In the genomic region with DNA sequence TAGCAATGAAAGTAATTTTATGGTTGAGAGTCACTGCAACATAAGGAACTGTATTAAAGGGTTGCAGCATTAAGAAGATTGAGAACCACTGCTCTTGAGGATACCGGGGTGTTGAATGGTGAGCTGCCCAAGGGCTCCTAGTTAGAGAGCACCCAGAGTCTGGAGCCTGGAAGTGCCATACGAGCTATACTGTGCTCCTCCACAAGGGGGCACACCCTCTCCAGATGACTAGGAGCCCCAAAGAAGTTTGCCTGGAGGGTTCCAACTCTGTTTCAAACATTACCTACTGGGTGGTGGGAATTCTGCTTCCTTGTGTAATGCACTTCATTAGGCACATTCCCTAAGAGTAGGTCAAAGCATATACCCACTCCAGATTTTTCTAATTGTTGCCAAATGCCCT, we compare ENCODE assay signal across 9 mouse cellular contexts.
DNase-seq lines count a peak whose midpoint lies in the region; ATAC-seq and TF ChIP-seq lines count a peak whose summit lies in the region.
"Had no signal": no experiment of that assay in that cellular context is flagged by ENCODE, and none has a peak within 500 bp of the region (broad histone marks: within the 10 kb centered on the region; RNA-seq: fewer than 3 reads in every experiment).

No protein-coding gene starts in this region.

- ATAC-seq in intestine, postnatal 0 days = no peak
- no peak for ATAC-seq in intestine, embryonic 16.5 days
- ATAC-seq in G1E (ENCODE audit: extremely low read depth, insufficient number of reproducible peaks, low FRiP score, poor library complexity, severe bottlenecking) = no peak
- 0 out of 2 replicates have a peak, but pooled peaks have one; percentile 53 for ATAC-seq in erythroblast, adult 5-6 weeks (replicated peaks; ENCODE audit: low FRiP score, poor library complexity, severe bottlenecking)
- no peak for ATAC-seq in midbrain, postnatal 0 days (ENCODE audit: low FRiP score)

- H3K36me3 ChIP-seq in intestine, postnatal 0 days (ENCODE audit: control insufficient read depth, insufficient read depth) = no peaks in the 10 kb centered on the region
- no peaks in the 10 kb centered on the region for H3K36me3 ChIP-seq in intestine, embryonic 16.5 days (ENCODE audit: control insufficient read depth, insufficient read depth, low read length)
- no peaks in the 10 kb centered on the region for H3K36me3 ChIP-seq in G1E (replicated peaks)
- H3K36me3 ChIP-seq in midbrain, postnatal 0 days (ENCODE audit: insufficient read depth, low read length) = no peaks in the 10 kb centered on the region
- H3K36me3 ChIP-seq: stomach, embryonic 15.5 days had no signal

- no peak overlapping the region for H3K9ac ChIP-seq in intestine, postnatal 0 days (ENCODE audit: low read depth, low read length)
- H3K9ac ChIP-seq in intestine, embryonic 16.5 days (ENCODE audit: low read depth, low read length) = no peak overlapping the region
- no peak overlapping the region for H3K9ac ChIP-seq in midbrain, postnatal 0 days (replicated peaks; ENCODE audit: low read length, poor library complexity, severe bottlenecking)
- H3K9ac ChIP-seq: stomach, embryonic 15.5 days had no signal

- TF ChIP-seq POLR2A in brain, embryonic 14.5 days (IDR thresholded peaks at IDR 0.05; ENCODE audit: borderline replicate concordance, extremely low read depth, insufficient read depth, insufficient read length, poor library complexity, severe bottlenecking) = no peak

- no peak overlapping the region for H3K4me2 ChIP-seq in intestine, postnatal 0 days (replicated peaks; ENCODE audit: low read depth)
- H3K4me2 ChIP-seq in intestine, embryonic 16.5 days (ENCODE audit: low read depth, low read length) = no peak overlapping the region
- H3K4me2 ChIP-seq in midbrain, postnatal 0 days (ENCODE audit: low read depth, low read length, poor library complexity, severe bottlenecking) = no peak overlapping the region
- H3K4me2 ChIP-seq: stomach, embryonic 15.5 days had no signal

- H3K27me3 ChIP-seq in intestine, postnatal 0 days (replicated peaks; ENCODE audit: control insufficient read depth, insufficient read depth, low read length) = no peaks in the 10 kb centered on the region
- no peaks in the 10 kb centered on the region for H3K27me3 ChIP-seq in intestine, embryonic 16.5 days (replicated peaks; ENCODE audit: control insufficient read depth, insufficient read depth, low read length)
- H3K27me3 ChIP-seq in G1E (ENCODE audit: insufficient read depth, low read length) = peaks cover 3% of the 10 kb centered on the region; the same call in 1 of the 2 replicates
- no peaks in the 10 kb centered on the region for H3K27me3 ChIP-seq in midbrain, postnatal 0 days (ENCODE audit: insufficient read depth, low read length)
- H3K27me3 ChIP-seq: stomach, embryonic 15.5 days had no signal

- peak; percentile 76 for TF ChIP-seq CTCF in intestine, postnatal 0 days (IDR thresholded peaks at IDR 0.05; ENCODE audit: low read depth)
- TF ChIP-seq CTCF in G1E (IDR thresholded peaks at IDR 0.05; ENCODE audit: low read depth, low read length) = peak; percentile 39; the same call in 1 of the 2 replicates
- peak; percentile 70 for TF ChIP-seq CTCF in brain, embryonic 14.5 days (IDR thresholded peaks at IDR 0.05; ENCODE audit: borderline replicate concordance, extremely low read depth, insufficient read depth, insufficient read length)
- TF ChIP-seq CTCF in layer of hippocampus, adult 2 months (conservative IDR thresholded peaks at IDR 0.05) = peak; percentile 94
- TF ChIP-seq CTCF in midbrain, postnatal 0 days (IDR thresholded peaks at IDR 0.05) = peak; percentile 70

- DNase-seq in G1E (ENCODE audit: low spot score) = peak; percentile 38
- peak; percentile 58 for DNase-seq in brain, embryonic 14.5 days (ENCODE audit: low read depth)
- peak; percentile 69 to 90 for DNase-seq in layer of hippocampus, adult 2 months (ENCODE audit: low spot score in 2 of 2)
- peak; percentile 59 for DNase-seq in midbrain, postnatal 0 days (ENCODE audit: low spot score)
- peak; percentile 2 for DNase-seq in yolk sac, embryonic 10.5 days (ENCODE audit: low spot score)

- no peaks in the 10 kb centered on the region for H3K9me3 ChIP-seq in intestine, postnatal 0 days (ENCODE audit: control insufficient read depth)
- no peaks in the 10 kb centered on the region for H3K9me3 ChIP-seq in intestine, embryonic 16.5 days (ENCODE audit: control insufficient read depth, low read length)
- no peaks in the 10 kb centered on the region for H3K9me3 ChIP-seq in G1E (replicated peaks)
- H3K9me3 ChIP-seq in midbrain, postnatal 0 days (ENCODE audit: low read length) = no peaks in the 10 kb centered on the region
- H3K9me3 ChIP-seq: stomach, embryonic 15.5 days had no signal

- WGBS in intestine, postnatal 0 days = 17% methylated on average over 2 of the region's 2 CpGs
- 21% methylated on average over 2 of the region's 2 CpGs for WGBS in intestine, embryonic 16.5 days
- WGBS in midbrain, postnatal 0 days = 41% methylated on average over 2 of the region's 2 CpGs

- no peaks in the 10 kb centered on the region for H3K4me1 ChIP-seq in intestine, postnatal 0 days (replicated peaks; ENCODE audit: control insufficient read depth, insufficient read depth, low read length)
- no peaks in the 10 kb centered on the region for H3K4me1 ChIP-seq in intestine, embryonic 16.5 days (ENCODE audit: control insufficient read depth, insufficient read depth, low read length)
- H3K4me1 ChIP-seq in G1E (ENCODE audit: insufficient read depth, low read depth, low read length) = no peaks in the 10 kb centered on the region
- peaks cover 4% of the 10 kb centered on the region; the same call in 1 of the 2 replicates for H3K4me1 ChIP-seq in midbrain, postnatal 0 days (ENCODE audit: insufficient read depth, low read length)
- H3K4me1 ChIP-seq: stomach, embryonic 15.5 days had no signal

- no peak overlapping the region for H3K27ac ChIP-seq in intestine, postnatal 0 days (ENCODE audit: low read depth, low read length)
- H3K27ac ChIP-seq in intestine, embryonic 16.5 days (ENCODE audit: low read length) = no peak overlapping the region
- no peak overlapping the region for H3K27ac ChIP-seq in layer of hippocampus, adult 2 months
- no peak overlapping the region for H3K27ac ChIP-seq in midbrain, postnatal 0 days (ENCODE audit: low read depth, low read length)
- H3K27ac ChIP-seq: stomach, embryonic 15.5 days had no signal

- H3K4me3 ChIP-seq in intestine, postnatal 0 days (ENCODE audit: low read depth, low read length) = no peak overlapping the region
- H3K4me3 ChIP-seq in intestine, embryonic 16.5 days (ENCODE audit: low read length) = no peak overlapping the region
- H3K4me3 ChIP-seq in G1E (ENCODE audit: low read depth, low read length) = no peak overlapping the region
- no peak overlapping the region for H3K4me3 ChIP-seq in layer of hippocampus, adult 2 months
- no peak overlapping the region for H3K4me3 ChIP-seq in midbrain, postnatal 0 days (ENCODE audit: low read depth, low read length)
- H3K4me3 ChIP-seq: stomach, embryonic 15.5 days had no signal

Comparison
In these comparisons a context has a peak if more than half of its experiments do, and no peak if none do; other contexts are left out.
1. CTCF ChIP-seq: peak in every context shown above with its lines; median percentile 94 in layer of hippocampus, adult 2 months; 76 in intestine, postnatal 0 days; 70 in brain, embryonic 14.5 days; 70 in midbrain, postnatal 0 days; 39 in G1E.
2. DNase-seq: peak in every context shown above with its lines; median percentile 80 in layer of hippocampus, adult 2 months; 59 in midbrain, postnatal 0 days; 58 in brain, embryonic 14.5 days; 38 in G1E; 2 in yolk sac, embryonic 10.5 days.